Mouse (Mus musculus) heart, postnatal 4 days (tissue): Measurements from ENCODE around the gene Wasl. TPM values are rescaled to one million over a fixed set of nuclear protein-coding genes. Genes with fewer than 3 reads are reported as not detected.
A peak's percentile ranks its signal among the peaks of the same experiment; 100 is the strongest.

ENCODE experiments used
- DNase-seq: peaks from one replicate; pipeline ENCODE4 v3.0.0; 2021
- total RNA-seq, 2 experiments: library from RNA; stranded (reverse); gene quantifications; 2 replicates each; pipeline ENCODE4 v1.2.3; 2021

Gene Wasl
- total RNA-seq, 2 experiments from 2014 or later: 33.8 to 34.7 TPM

GRCm38 (mm10) chr6:24645346-24646053 is 19.3 kb downstream of the Wasl start:
- DNase-seq: no peak

GRCm38 (mm10) chr6:24642960-24643359 is 21.8 kb downstream of the Wasl start:
- no peak for DNase-seq

- no peak for DNase-seq
Measured at GRCm38 (mm10) chr6:24642161-24642560, 22.6 kb downstream of the Wasl start.

GRCm38 (mm10) chr6:24641286-24641685 is 23.5 kb downstream of the Wasl start:
- DNase-seq: no peak

- no peak for DNase-seq
Measured at GRCm38 (mm10) chr6:24635814-24636213, 29.0 kb downstream of the Wasl start.

GRCm38 (mm10) chr6:24634065-24634464 is 30.7 kb downstream of the Wasl start:
- no peak for DNase-seq

- DNase-seq: no peak
Measured at GRCm38 (mm10) chr6:24632061-24632460, 32.7 kb downstream of the Wasl start.

- DNase-seq: no peak
Measured at GRCm38 (mm10) chr6:24628499-24628898, 36.3 kb downstream of the Wasl start.

- DNase-seq: peak; percentile 73
Measured at GRCm38 (mm10) chr6:24627586-24628030, 37.2 kb downstream of the Wasl start.

- DNase-seq: no peak
Measured at GRCm38 (mm10) chr6:24622098-24622497, 42.7 kb downstream of the Wasl start.

DNA sequence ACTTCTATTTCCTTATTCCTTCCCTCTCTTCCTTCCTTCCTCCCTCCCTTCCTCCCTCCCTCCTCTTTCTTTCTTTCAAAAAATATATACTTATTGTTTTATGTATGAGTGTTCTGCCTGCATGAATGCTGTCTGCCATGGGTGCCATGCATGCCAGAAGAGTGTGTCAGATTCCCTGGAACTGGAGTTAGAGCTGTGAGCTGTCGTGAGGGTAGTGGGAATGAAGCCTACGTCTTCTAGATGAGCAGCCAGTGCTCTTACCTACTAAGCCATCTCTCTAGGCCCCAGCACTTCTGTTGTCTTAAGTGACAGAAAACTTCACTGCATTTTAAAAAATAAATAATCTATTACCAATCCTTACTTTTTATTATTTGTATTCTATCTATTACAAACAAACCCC is 43.9 kb downstream of the Wasl start:
- DNase-seq: no peak

GRCm38 (mm10) chr6:24619285-24620045 is 45.3 kb downstream of the Wasl start:
- DNase-seq: no peak

- no peak for DNase-seq
Measured at GRCm38 (mm10) chr6:24616746-24617145, 48.1 kb downstream of the Wasl start.

DNA sequence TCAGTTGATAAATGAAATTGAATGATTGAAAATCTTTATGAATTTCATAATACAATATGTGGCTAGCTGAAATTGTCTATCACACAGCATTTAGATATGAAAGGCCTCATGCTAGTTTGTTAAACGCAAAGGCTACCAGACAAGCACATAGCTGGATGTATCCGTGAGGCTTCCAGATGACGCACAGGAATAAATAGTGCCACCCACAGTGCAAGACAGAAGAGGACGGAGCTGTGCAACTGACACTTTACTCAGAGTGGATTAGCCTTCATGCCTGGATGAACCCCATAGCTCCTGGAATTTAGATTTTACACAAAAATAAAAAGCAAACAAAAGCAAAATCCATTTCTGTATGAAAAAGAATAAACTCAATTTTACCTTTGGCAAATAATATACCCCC is 50.9 kb downstream of the Wasl start:
- no peak for DNase-seq

DNA sequence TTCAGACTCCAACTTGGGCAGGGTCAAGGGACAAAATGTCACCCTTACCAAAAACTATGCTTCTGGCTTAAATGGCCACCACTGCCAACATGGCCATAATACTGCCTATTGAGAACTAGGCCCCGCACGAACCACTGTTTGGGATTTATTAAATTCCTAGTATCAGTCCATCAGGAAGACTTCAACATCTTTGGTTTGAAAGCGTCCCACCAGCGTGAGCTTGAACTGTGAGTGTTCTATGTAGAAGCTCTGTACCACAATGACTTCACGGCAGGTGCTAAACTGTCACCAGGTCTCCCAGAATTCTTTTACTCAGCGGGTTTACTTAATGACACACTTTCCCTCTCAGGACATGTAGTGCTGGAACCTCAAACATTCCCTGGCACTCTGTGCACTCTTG is 51.5 kb downstream of the Wasl start:
- DNase-seq: no peak

- no peak for DNase-seq
Measured at GRCm38 (mm10) chr6:24612074-24612755, 52.6 kb downstream of the Wasl start.

DNA sequence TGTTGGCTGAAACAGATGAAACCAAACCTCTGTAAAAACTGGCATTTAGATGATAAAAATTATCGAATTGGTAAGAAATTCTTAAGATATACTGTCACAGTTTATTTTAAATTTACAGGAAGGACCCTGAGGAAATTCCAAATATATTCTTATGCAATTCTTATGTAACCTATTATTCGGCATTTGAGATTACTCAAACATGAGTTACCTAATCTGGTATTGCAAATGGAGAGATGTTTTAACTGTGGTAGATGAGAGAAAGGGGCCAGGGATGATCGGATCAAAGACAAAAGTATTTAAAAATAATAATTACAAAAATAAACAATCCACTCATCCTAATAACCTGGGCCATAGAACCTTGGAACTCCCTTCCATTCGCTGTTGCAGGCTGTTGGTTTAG is 54.5 kb downstream of the Wasl start:
- no peak for DNase-seq

GRCm38 (mm10) chr6:24609531-24609930 is 55.3 kb downstream of the Wasl start:
- DNase-seq: no peak

DNA sequence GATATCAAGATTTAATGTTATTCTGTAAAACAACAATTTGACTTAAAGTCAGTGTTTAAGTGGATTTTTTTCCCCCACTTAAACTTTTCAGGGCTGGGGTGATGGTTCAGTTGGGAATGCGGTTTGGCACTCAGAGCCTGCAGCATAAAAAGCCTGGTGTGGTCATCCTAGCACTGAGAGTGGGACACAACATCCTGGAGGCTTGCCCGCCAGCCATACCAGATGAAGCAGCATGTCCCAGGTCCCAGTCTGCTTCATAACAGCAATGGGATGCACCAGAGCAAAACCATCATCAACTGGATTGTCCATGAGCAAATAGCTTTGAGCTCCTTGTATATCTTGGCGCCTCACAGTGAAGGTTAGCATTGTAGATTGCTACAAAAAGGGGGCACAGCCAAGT is 56.1 kb downstream of the Wasl start:
- no peak for DNase-seq

DNA sequence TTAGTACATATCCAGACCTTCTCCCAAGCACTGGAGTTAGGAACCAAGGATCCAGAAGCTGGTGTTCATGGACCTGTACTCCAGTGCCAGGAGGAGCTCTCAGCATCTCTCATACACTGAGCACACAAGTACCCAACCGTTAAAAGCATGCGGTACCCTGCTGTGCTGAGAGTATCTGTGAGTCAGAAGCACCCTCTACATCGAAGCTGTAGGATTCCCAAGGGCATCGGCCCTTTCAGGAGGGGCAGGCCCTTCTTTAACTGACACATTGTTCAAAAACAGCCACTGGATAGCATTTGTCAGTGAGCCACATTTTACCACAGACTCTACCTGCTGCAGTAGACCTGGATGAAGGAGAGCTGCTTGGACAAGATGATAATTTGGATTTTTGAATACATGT is 56.7 kb downstream of the Wasl start:
- DNase-seq: no peak

GRCm38 (mm10) chr6:24607531-24607930 is 57.3 kb downstream of the Wasl start:
- no peak for DNase-seq

- no peak for DNase-seq
Measured at GRCm38 (mm10) chr6:24606512-24606911, 58.3 kb downstream of the Wasl start.

DNA sequence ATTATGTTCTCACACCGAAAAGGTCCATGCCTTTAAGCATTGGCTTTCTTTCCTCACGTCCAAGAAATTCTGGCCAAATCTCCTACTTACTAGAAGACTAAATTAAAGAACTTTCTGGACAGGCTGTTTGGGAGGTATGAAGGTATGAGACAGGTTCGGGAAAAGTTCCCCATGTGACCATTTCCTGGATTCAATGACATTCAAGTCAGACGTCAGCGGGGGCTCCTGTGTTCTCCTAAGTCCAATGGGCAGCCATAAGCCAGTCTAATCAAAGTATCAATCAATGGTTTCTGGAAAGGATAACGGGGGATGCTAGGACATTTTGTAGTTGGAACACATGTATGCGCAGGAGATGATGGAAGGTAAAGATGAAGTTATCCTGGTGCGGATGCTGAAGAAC is 59.2 kb downstream of the Wasl start:
- no peak for DNase-seq
